Mouse (Mus musculus) MEL (cell line): ENCODE measurements around the gene Lrrc59.

Source experiments
- CHD2 ChIP-seq: IDR thresholded peaks from 2 replicates; pipeline ENCODE4 v1.6.1; 2011; ENCODE audit warnings: low read length, improper control_type of control experiment
- CTCF ChIP-seq, 3 experiments: IDR thresholded peaks in 2 of 3; conservative IDR thresholded peaks in 1 of 3; 2 replicates each; pipeline ENCODE4 v1.5.1; 2011 to 2012; ENCODE audit warnings: low read length in 3 of 3, low read depth in 2 of 3, mild to moderate bottlenecking in 2 of 3, improper control_type of control experiment in 1 of 3, inconsistent platforms in 1 of 3, mixed read lengths in 1 of 3, moderate library complexity in 1 of 3; ENCODE audit not compliant: control insufficient read depth in 1 of 3, insufficient read depth in 1 of 3, poor library complexity in 1 of 3, severe bottlenecking in 1 of 3
- EP300 ChIP-seq, 2 experiments: IDR thresholded peaks; 2 replicates each; pipeline ENCODE4 v1.6.1; 2011; ENCODE audit warnings: improper control_type of control experiment in 2 of 2, low read length in 2 of 2, low read depth in 1 of 2, mild to moderate bottlenecking in 1 of 2
- JUND ChIP-seq: IDR thresholded peaks from 2 replicates; pipeline ENCODE4 v1.6.1; 2011; ENCODE audit warnings: low read depth, mild to moderate bottlenecking, improper control_type of control experiment, low read length
- NRF1 ChIP-seq: IDR thresholded peaks from 2 replicates; pipeline ENCODE4 v1.6.1; 2014; ENCODE audit warnings: low read depth, mild to moderate bottlenecking, inconsistent platforms, low read length, improper control_type of control experiment, moderate library complexity; ENCODE audit not compliant: poor library complexity, insufficient read depth, severe bottlenecking
- POLR2A ChIP-seq, 2 experiments: IDR thresholded peaks; 2 replicates each; pipeline ENCODE4 v1.6.1; 2011 to 2012; ENCODE audit warnings: low read length in 2 of 2, mild to moderate bottlenecking in 2 of 2, control low read depth in 1 of 2, improper control_type of control experiment in 1 of 2, low read depth in 1 of 2, moderate library complexity in 1 of 2; ENCODE audit not compliant: control insufficient read depth in 1 of 2, insufficient read depth in 1 of 2, poor library complexity in 1 of 2
- RCOR1 ChIP-seq: IDR thresholded peaks from 2 replicates; pipeline ENCODE4 v1.6.1; 2012; ENCODE audit warnings: low read depth, mild to moderate bottlenecking, inconsistent platforms, low read length, improper control_type of control experiment
- SMC3 ChIP-seq: IDR thresholded peaks from 2 replicates; pipeline ENCODE4 v1.6.1; 2011; ENCODE audit warnings: low read depth, low read length, improper control_type of control experiment
- TAL1 ChIP-seq: IDR thresholded peaks from 2 replicates; pipeline ENCODE4 v1.6.1; 2012; ENCODE audit warnings: mild to moderate bottlenecking, inconsistent platforms, low read length, moderate library complexity, mixed read lengths

DNA sequence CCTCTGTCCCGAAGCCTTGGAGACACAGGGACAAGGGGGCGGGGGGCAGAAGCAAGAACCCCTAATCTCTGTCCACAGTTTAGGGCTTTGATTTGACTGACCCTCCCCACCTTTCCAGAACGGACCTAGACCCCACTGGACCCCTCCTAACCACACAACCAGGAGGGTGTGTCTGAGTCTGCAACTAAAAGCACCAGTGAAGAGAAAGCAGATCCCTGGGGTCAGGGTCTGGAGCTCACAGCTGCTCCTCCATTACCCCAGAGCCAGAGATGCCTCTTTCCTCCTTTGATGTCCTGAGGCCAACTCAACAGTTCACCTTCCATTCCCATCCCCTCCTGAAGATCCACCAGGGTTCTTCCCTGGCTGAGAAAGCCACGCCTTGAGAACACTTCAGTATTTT lies 46.7 kb downstream of the Lrrc59 start:
- TF ChIP-seq NRF1 (no peak), SMC3 (no peak), RCOR1 (no peak), CTCF (IDR thresholded peaks at IDR 0.05 in 2 of 3, conservative IDR thresholded peaks at IDR 0.05 in 1 of 3; ENCODE audit: control insufficient read depth in 1 of 3, insufficient read depth in 1 of 3, low read depth in 2 of 3, low read length in 3 of 3, poor library complexity in 1 of 3, severe bottlenecking in 1 of 3) (no peak), POLR2A (IDR thresholded peaks at IDR 0.05; ENCODE audit: control insufficient read depth in 1 of 2, insufficient read depth in 1 of 2, low read depth in 1 of 2, low read length in 2 of 2, poor library complexity in 1 of 2) (no peak), JUND (no peak), EP300 (IDR thresholded peaks at IDR 0.05; ENCODE audit: low read depth in 1 of 2, low read length in 2 of 2) (no peak), CHD2 (no peak), TAL1 (no peak)
